Mouse (Mus musculus): ENCODE data around the gene Snx4.
"Not testable (repeated sequence)": the region's sequence is repeated elsewhere in the genome, so short reads cannot be mapped to it uniquely, and the experiment has no call there.

Gene Snx4

GRCm38 (mm10) chr16:33251194-33252051, at the start of gene Snx4:
Snx4 (plus strand) TSS chr16:33251442.
- peak; percentile 86 for DNase-seq (ENCODE audit: low spot score)

GRCm38 (mm10) chr16:33210812-33211211, 40.4 kb upstream of the Snx4 start:
- DNase-seq (ENCODE audit: low spot score), result no peak

DNA sequence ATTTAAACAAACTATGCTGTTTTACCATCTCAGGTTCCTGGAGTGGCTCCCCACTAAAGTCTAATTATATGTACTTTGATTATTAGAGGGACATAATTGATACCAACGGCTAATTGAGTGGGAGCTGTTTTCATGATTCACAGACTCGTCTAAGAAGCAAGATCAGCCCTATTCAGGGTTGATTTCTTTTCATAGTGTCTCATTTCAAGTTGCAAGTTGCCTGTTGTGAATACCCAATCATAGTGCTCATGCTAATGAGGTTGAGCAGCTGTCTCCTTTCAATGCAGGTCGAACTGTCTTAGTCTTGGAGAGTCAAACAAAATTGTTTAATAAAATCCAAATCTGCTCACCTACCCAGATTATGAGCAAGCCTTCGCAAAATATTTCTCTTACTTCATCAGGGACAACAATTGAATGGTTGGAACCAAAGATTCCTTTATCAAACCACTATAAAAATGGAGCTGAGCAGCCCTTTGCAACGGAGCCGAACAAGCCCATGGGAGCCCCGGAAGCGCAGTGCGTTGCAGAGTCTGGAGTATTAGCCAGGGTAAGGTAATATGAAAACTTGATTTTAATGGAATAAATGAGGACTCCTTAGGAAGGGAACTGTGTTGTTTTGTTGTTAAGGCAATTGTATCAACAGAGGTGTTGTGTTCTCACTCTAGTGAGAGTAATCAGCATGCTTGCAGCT, 34.8 kb upstream of the Snx4 start:
- no peak for DNase-seq (ENCODE audit: low spot score)

- not testable (repeated sequence) for DNase-seq (ENCODE audit: low spot score)
Observed at GRCm38 (mm10) chr16:33217553-33218085, 33.6 kb upstream of the Snx4 start.

- no peak for DNase-seq (ENCODE audit: low spot score)
Observed at GRCm38 (mm10) chr16:33222482-33222881, 28.8 kb upstream of the Snx4 start.

DNA sequence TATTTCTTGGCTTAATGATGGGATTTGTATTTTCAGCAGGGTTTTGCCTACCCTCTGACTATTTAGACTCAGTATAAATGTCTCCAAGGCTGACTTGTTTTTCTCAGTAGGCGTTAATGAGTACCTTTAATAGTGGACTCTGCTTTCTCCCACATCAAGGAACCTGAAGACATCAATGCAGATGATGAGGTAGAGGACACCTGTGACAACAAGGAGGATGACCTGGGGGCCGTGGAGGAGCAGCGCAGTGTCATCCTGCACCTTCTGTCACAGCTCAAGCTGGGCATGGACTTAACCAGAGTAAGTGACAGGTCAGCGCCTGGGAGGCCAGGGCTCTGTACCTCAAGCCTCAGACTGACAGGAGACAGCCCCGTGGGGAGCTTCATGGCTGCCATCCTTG, 26.9 kb upstream of the Snx4 start:
- no peak for DNase-seq (ENCODE audit: low spot score)

GRCm38 (mm10) chr16:33234128-33234527, 17.1 kb upstream of the Snx4 start:
- DNase-seq (ENCODE audit: low spot score), result no peak

- DNase-seq (ENCODE audit: low spot score), result no peak
Observed at GRCm38 (mm10) chr16:33236151-33236550, 15.1 kb upstream of the Snx4 start.

DNA sequence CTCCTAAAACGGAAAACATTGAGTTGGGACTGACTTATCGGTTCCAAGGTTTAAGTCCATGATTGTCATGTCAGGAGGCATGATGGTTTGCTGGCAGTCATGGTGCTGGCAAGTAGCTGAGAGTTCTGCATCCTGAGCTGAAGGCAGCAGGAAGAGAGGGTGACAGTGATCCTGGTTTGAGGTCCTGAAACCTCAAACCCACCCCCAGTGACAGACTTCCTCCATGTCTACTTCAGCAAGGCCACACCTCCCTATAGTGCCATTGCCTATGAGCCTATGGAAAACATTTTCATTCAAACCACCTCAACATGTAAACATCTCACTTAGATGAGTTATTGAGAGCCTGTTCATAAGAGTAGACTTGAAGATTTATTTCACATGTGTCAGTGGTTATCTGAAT, 11.9 kb upstream of the Snx4 start:
- DNase-seq (ENCODE audit: low spot score), result no peak

- no peak for DNase-seq (ENCODE audit: low spot score)
Observed at GRCm38 (mm10) chr16:33242046-33242445, 9.2 kb upstream of the Snx4 start.

- no peak for DNase-seq (ENCODE audit: low spot score)
Observed at GRCm38 (mm10) chr16:33244136-33244691, 7.0 kb upstream of the Snx4 start.

- no peak for DNase-seq (ENCODE audit: low spot score)
Observed at GRCm38 (mm10) chr16:33244933-33245470, 6.2 kb upstream of the Snx4 start.

- DNase-seq (ENCODE audit: low spot score), result no peak
Observed at GRCm38 (mm10) chr16:33246526-33246925, 4.7 kb upstream of the Snx4 start.

GRCm38 (mm10) chr16:33247006-33247405, 4.2 kb upstream of the Snx4 start:
- DNase-seq (ENCODE audit: low spot score), result no peak

- no peak for DNase-seq (ENCODE audit: low spot score)
Observed at GRCm38 (mm10) chr16:33250651-33251120, 556 bp upstream of the Snx4 start.

- no peak for DNase-seq (ENCODE audit: low spot score)
Observed at GRCm38 (mm10) chr16:33255601-33256000, 4.4 kb downstream of the Snx4 start.

- DNase-seq (ENCODE audit: low spot score), result no peak
Observed at GRCm38 (mm10) chr16:33258530-33258929, 7.3 kb downstream of the Snx4 start.

- DNase-seq (ENCODE audit: low spot score), result no peak
Observed at GRCm38 (mm10) chr16:33259824-33260223, 8.6 kb downstream of the Snx4 start.

- no peak for DNase-seq (ENCODE audit: low spot score)
Observed at GRCm38 (mm10) chr16:33260825-33261224, 9.6 kb downstream of the Snx4 start.

- DNase-seq (ENCODE audit: low spot score), result no peak
Observed at GRCm38 (mm10) chr16:33261584-33262061, 10.4 kb downstream of the Snx4 start.

DNA sequence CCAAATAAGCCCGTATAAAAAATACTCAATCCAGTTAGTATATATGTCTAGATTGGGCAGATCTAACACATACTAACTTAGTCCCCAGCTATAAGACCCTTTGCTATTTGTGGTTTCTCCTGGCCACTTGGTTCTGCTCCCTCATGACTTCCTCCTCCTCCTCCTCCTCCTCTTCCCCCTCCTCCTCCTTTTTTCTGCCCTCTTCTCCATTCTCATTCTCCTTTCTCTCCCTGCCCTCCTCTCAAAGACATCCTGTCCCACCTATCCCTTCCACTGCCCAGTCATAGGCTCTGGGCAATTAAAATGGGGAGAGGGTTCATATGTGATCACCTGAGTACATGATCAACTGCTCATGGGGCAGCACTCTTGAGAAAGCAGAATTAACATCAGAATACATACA, 10.9 kb downstream of the Snx4 start:
- no peak for DNase-seq (ENCODE audit: low spot score)

DNA sequence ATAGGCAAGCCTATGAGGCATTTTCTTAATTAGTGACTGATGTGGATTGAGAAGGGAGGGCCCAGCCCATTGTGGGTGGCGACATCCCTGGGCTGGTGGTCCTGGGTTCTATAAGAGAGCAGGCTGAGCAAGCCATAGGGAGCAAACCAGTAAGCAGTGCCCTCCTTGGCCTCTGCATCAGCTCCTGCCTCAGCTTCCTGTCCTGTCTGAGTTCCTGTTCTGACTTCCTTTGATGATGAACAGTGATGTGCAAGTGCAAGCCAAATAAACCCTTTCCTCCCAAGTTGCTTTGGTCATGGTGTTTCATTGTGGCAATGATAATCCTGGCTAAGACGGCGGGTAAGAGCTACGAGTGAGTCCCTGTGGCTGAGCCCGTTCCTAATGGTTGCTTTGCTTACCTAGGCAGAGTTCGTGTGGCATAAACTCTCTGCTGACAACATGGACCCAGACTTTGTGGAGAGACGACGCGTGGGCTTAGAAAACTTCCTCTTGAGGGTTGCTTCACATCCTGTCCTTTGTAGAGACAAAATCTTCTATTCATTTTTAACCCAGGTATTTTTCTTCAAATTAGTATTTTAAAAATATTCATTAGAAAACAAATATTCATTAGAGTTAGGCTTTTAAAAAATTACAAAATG, 16.5 kb downstream of the Snx4 start:
- DNase-seq (ENCODE audit: low spot score), result no peak
